Mouse (Mus musculus): Measurements from ENCODE around the gene Igfbp2. TPM values are rescaled to one million over a fixed set of nuclear protein-coding genes. Genes with fewer than 3 reads are reported as not detected.
A peak's percentile ranks its signal among the peaks of the same experiment; 100 is the strongest.

Igfbp2 gene
- polyA plus RNA-seq, 1 experiment from 2014 or later: 93.5 TPM

GRCm38 (mm10) chr1:72815184-72815583, 9.1 kb upstream of the Igfbp2 start:
- no peaks in the 10 kb centered on the region for H3K36me3 ChIP-seq
- peaks cover 27% of the 10 kb centered on the region for H3K4me1 ChIP-seq (replicated peaks)
- no peak for ATAC-seq (ENCODE audit: insufficient number of reproducible peaks, low FRiP score)
- H3K27me3 ChIP-seq (replicated peaks): no peaks in the 10 kb centered on the region
- 23% methylated on average over 5 of the region's 5 CpGs for WGBS
- H3K9me3 ChIP-seq (replicated peaks): peaks cover 6% of the 10 kb centered on the region; the same call in 1 of the 2 replicates
- no peak overlapping the region for H3K4me3 ChIP-seq
- H3K27ac ChIP-seq (ENCODE audit: poor library complexity, severe bottlenecking): no peak overlapping the region
- no peak overlapping the region for H3K9ac ChIP-seq
- no peak overlapping the region for H3K4me2 ChIP-seq

- H3K4me1 ChIP-seq (replicated peaks): peaks cover 27% of the 10 kb centered on the region
- no peak for ATAC-seq (ENCODE audit: insufficient number of reproducible peaks, low FRiP score)
- WGBS: 70% methylated on average over 3 of the region's 3 CpGs
These were observed 8.7 kb upstream of the Igfbp2 start for GRCm38 (mm10) chr1:72815616-72816015.

GRCm38 (mm10) chr1:72819995-72820394, 4.3 kb upstream of the Igfbp2 start:
- Histone ChIP-seq H3K4me3 (no peak overlapping the region), H3K4me2 (no peak overlapping the region), H3K27ac (ENCODE audit: poor library complexity, severe bottlenecking) (no peak overlapping the region), H3K27me3 (replicated peaks) (no peaks in the 10 kb centered on the region), H3K9me3 (replicated peaks) (no peaks in the 10 kb centered on the region), H3K36me3 (no peaks in the 10 kb centered on the region), H3K9ac (no peak overlapping the region), H3K4me1 (replicated peaks) (peaks cover 11% of the 10 kb centered on the region)
- no peak for ATAC-seq (ENCODE audit: insufficient number of reproducible peaks, low FRiP score)
- WGBS: 79% methylated on average over 6 of the region's 6 CpGs

More at GRCm38 (mm10) chr1:72815616-72816015, 8.7 kb upstream of the Igfbp2 start:
- H3K4me3 ChIP-seq: no peak overlapping the region
- no peak overlapping the region for H3K4me2 ChIP-seq
- H3K27me3 ChIP-seq (replicated peaks): no peaks in the 10 kb centered on the region
- H3K9ac ChIP-seq: no peak overlapping the region
- no peak overlapping the region for H3K27ac ChIP-seq (ENCODE audit: poor library complexity, severe bottlenecking)
- no peaks in the 10 kb centered on the region for H3K36me3 ChIP-seq
- peaks cover 6% of the 10 kb centered on the region; the same call in 1 of the 2 replicates for H3K9me3 ChIP-seq (replicated peaks)

GRCm38 (mm10) chr1:72822893-72823292, 1.4 kb upstream of the Igfbp2 start:
- Histone ChIP-seq H3K9ac (no peak overlapping the region), H3K4me3 (no peak overlapping the region), H3K4me2 (no peak overlapping the region), H3K9me3 (replicated peaks) (no peaks in the 10 kb centered on the region), H3K27ac (ENCODE audit: poor library complexity, severe bottlenecking) (no peak overlapping the region), H3K36me3 (no peaks in the 10 kb centered on the region), H3K4me1 (replicated peaks) (peaks cover 30% of the 10 kb centered on the region), H3K27me3 (replicated peaks) (0 out of 2 replicates have a peak, but pooled peaks cover 3% of the 10 kb centered on the region)
- no peak for ATAC-seq (ENCODE audit: insufficient number of reproducible peaks, low FRiP score)
- 75% methylated on average over 10 of the region's 10 CpGs for WGBS

GRCm38 (mm10) chr1:72824707-72825101, 401 bp downstream of the Igfbp2 start:
- under 1% methylated on average over 37 of the region's 37 CpGs for WGBS
- Histone ChIP-seq H3K9ac (peak overlapping the region; percentile 74), H3K4me3 (peak overlapping the region; percentile 59), H3K4me1 (replicated peaks) (peaks cover 35% of the 10 kb centered on the region), H3K4me2 (peak overlapping the region; percentile 97), H3K27ac (ENCODE audit: poor library complexity, severe bottlenecking) (no peak overlapping the region), H3K9me3 (replicated peaks) (no peaks in the 10 kb centered on the region), H3K27me3 (replicated peaks) (0 out of 2 replicates have a peak, but pooled peaks cover 3% of the 10 kb centered on the region), H3K36me3 (no peaks in the 10 kb centered on the region)
- peak; percentile 13; the same call in 1 of the 2 replicates for ATAC-seq (ENCODE audit: insufficient number of reproducible peaks, low FRiP score)

- Histone ChIP-seq H3K4me3 (peak overlapping the region; percentile 59), H3K27me3 (replicated peaks) (0 out of 2 replicates have a peak, but pooled peaks cover 3% of the 10 kb centered on the region), H3K4me2 (peak overlapping the region; percentile 97), H3K9me3 (replicated peaks) (no peaks in the 10 kb centered on the region), H3K27ac (ENCODE audit: poor library complexity, severe bottlenecking) (no peak overlapping the region), H3K36me3 (no peaks in the 10 kb centered on the region), H3K9ac (peak overlapping the region; percentile 74), H3K4me1 (replicated peaks) (peaks cover 35% of the 10 kb centered on the region)
- ATAC-seq (ENCODE audit: insufficient number of reproducible peaks, low FRiP score): no peak
- WGBS: 1% methylated on average over 20 of the region's 20 CpGs
These were observed 983 bp downstream of the Igfbp2 start for GRCm38 (mm10) chr1:72825286-72825685.

- Histone ChIP-seq H3K36me3 (no peaks in the 10 kb centered on the region), H3K27ac (ENCODE audit: poor library complexity, severe bottlenecking) (no peak overlapping the region), H3K4me1 (replicated peaks) (peaks cover 35% of the 10 kb centered on the region), H3K4me2 (peak overlapping the region; percentile 97), H3K4me3 (peak overlapping the region; percentile 59), H3K9me3 (replicated peaks) (no peaks in the 10 kb centered on the region), H3K27me3 (replicated peaks) (0 out of 2 replicates have a peak, but pooled peaks cover 3% of the 10 kb centered on the region), H3K9ac (0 out of 2 replicates have a peak overlapping the region, but pooled peaks have one; percentile 25)
- no peak for ATAC-seq (ENCODE audit: insufficient number of reproducible peaks, low FRiP score)
- 31% methylated on average over 4 of the region's 4 CpGs for WGBS
These were observed 1.6 kb downstream of the Igfbp2 start for GRCm38 (mm10) chr1:72825921-72826320.

GRCm38 (mm10) chr1:72826446-72826845, 2.1 kb downstream of the Igfbp2 start:
- Histone ChIP-seq H3K36me3 (no peaks in the 10 kb centered on the region), H3K4me2 (peak overlapping the region; percentile 97), H3K27ac (ENCODE audit: poor library complexity, severe bottlenecking) (peak overlapping the region; percentile 26; the same call in 1 of the 2 replicates), H3K4me3 (peak overlapping the region; percentile 22), H3K4me1 (replicated peaks) (peaks cover 35% of the 10 kb centered on the region), H3K9ac (peak overlapping the region; percentile 25), H3K27me3 (replicated peaks) (0 out of 2 replicates have a peak, but pooled peaks cover 3% of the 10 kb centered on the region), H3K9me3 (replicated peaks) (no peaks in the 10 kb centered on the region)
- ATAC-seq (ENCODE audit: insufficient number of reproducible peaks, low FRiP score): no peak
- WGBS: 16% methylated on average over 6 of the region's 6 CpGs

- 13% methylated on average over 7 of the region's 7 CpGs for whole genome bisulfite sequencing
- Histone ChIP-seq H3K36me3 (no peaks in the 10 kb centered on the region), H3K4me2 (peak overlapping the region; percentile 97), H3K4me3 (peak overlapping the region; percentile 22), H3K4me1 (replicated peaks) (peaks cover 35% of the 10 kb centered on the region), H3K9me3 (replicated peaks) (no peaks in the 10 kb centered on the region), H3K27me3 (replicated peaks) (0 out of 2 replicates have a peak, but pooled peaks cover 3% of the 10 kb centered on the region), H3K9ac (peak overlapping the region; percentile 25), H3K27ac (ENCODE audit: poor library complexity, severe bottlenecking) (peak overlapping the region; percentile 26; the same call in 1 of the 2 replicates)
- ATAC-seq (ENCODE audit: insufficient number of reproducible peaks, low FRiP score): no peak
These were observed 2.6 kb downstream of the Igfbp2 start for GRCm38 (mm10) chr1:72826931-72827330.

GRCm38 (mm10) chr1:72827411-72828315, 3.4 kb downstream of the Igfbp2 start:
- Histone ChIP-seq H3K9ac (no peak overlapping the region; the same call in 1 of the 2 replicates), H3K9me3 (replicated peaks) (no peaks in the 10 kb centered on the region), H3K27me3 (replicated peaks) (0 out of 2 replicates have a peak, but pooled peaks cover 3% of the 10 kb centered on the region), H3K4me1 (replicated peaks) (peaks cover 40% of the 10 kb centered on the region), H3K4me2 (peak overlapping the region; percentile 97), H3K4me3 (no peak overlapping the region), H3K36me3 (no peaks in the 10 kb centered on the region), H3K27ac (ENCODE audit: poor library complexity, severe bottlenecking) (no peak overlapping the region)
- WGBS: 28% methylated on average over 12 of the region's 12 CpGs
- no peak for ATAC-seq (ENCODE audit: insufficient number of reproducible peaks, low FRiP score)

- Histone ChIP-seq H3K9ac (no peak overlapping the region), H3K4me1 (replicated peaks) (peaks cover 46% of the 10 kb centered on the region), H3K4me2 (no peak overlapping the region), H3K9me3 (replicated peaks) (no peaks in the 10 kb centered on the region), H3K27ac (ENCODE audit: poor library complexity, severe bottlenecking) (no peak overlapping the region), H3K4me3 (no peak overlapping the region), H3K27me3 (replicated peaks) (0 out of 2 replicates have a peak, but pooled peaks cover 3% of the 10 kb centered on the region), H3K36me3 (no peaks in the 10 kb centered on the region)
- 85% methylated on average over 5 of the region's 5 CpGs for WGBS
- no peak for ATAC-seq (ENCODE audit: insufficient number of reproducible peaks, low FRiP score)
These were observed 4.5 kb downstream of the Igfbp2 start for GRCm38 (mm10) chr1:72828843-72829242.
